Mouse (Mus musculus) left cerebral cortex, postnatal 10 days (tissue): ENCODE measurements around the gene Fry. TPM values are rescaled to one million over a fixed set of nuclear protein-coding genes. Genes with fewer than 3 reads are reported as not detected.

Source experiments
- DNase-seq, 2 experiments: peaks; one replicate each; pipeline ENCODE4 v3.0.0; 2021 to 2022; ENCODE audit warnings: low spot score in 2 of 2, mixed read lengths in 1 of 2; ENCODE audit errors: extremely low spot score in 1 of 2
- intact Hi-C: fragments of 180-260 bp; cut with DNase I; formaldehyde crosslinking; loops from one replicate; pipeline ENCODE4 v1.15.1; 2025
- total RNA-seq, 2 experiments: library from RNA; stranded (reverse); gene quantifications; 2 replicates each; pipeline ENCODE4 v1.2.3; 2021

Gene Fry
- total RNA-seq, 2 experiments from 2014 or later, result 201 to 205 TPM

DNA sequence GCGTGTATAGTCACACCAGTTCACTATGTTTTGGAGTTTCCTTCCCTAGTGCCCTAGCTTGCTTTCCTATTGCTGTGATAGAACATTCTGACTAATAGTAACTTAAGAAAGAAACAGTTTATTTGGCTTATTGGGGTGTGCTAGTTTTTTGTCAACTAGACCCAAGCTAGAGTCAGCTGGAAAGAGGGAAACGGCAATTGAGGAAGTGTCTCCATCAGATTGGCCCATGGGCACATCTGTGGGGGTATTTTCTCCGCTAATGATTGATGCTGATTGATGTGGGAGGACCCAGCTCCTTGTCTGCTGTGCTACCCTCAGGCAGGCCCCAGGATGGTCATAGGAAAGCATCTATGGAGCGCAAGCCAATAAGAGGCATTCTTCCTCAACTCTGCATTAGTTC, 3.6 kb downstream of the Fry start:
- DNase-seq, result no peak
- intact Hi-C loops, result no loop called here

DNA sequence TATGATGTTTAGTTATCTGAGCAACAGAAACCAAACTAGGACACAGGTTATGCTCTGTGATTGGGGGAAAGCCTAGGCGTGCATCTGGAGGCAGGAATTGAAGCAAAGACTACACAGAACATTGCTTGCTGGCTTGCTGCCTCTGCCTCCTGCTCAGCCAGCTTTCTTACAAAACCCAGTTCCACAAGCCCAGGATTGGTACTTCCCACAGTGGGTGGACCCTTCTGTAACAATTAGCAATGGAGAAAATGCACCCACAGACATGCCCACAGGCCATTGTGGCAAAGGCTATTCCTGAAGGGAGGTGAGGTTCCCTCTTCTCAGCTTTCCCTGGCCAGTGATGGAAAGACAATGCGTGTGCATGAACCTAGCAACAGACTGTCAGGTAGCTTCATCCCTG, 4.1 kb downstream of the Fry start:
- peak; percentile 44 to 55 for DNase-seq
- intact Hi-C loops, result no loop called here

DNA sequence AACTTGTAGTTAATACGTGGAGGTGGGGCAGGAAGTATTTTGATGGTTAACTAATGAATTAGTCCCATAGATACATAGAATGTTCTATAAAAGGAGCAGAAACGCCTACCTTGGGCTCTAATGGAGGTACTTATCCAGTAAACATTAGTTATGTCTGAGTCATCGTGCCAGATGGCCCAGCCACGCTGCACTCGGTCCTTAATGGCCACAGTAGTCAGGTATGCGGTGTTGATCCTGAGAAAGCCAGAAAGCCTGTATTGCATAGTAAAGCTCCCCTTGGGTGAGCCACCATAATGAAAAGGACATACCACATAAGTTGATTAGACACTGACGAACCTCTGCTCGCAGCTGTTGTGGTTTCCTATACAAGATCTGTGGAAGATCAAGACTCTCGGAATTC, 7.5 kb downstream of the Fry start:
- no peak for DNase-seq
- intact Hi-C loops, result no loop called here

DNA sequence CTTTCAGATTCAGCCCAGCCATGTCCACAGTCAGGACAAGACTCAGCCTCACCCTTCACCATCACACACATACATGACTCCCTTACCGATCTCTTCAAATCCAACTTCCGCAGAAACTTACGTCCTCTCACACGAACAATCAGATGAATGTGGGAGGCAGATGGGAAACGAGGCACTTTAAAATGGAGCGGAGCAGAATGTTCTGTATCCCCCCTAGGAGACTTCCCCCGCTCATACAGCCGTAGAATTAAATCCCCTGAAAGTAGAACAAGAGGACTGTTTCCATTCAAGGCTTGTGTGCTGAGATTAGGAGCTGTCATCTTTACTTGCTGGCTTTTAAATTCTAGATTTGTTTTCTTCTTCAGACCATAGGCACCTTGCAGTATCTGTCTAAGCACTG, 10.0 kb downstream of the Fry start:
- intact Hi-C loops, result no loop called here
- no peak for DNase-seq

DNA sequence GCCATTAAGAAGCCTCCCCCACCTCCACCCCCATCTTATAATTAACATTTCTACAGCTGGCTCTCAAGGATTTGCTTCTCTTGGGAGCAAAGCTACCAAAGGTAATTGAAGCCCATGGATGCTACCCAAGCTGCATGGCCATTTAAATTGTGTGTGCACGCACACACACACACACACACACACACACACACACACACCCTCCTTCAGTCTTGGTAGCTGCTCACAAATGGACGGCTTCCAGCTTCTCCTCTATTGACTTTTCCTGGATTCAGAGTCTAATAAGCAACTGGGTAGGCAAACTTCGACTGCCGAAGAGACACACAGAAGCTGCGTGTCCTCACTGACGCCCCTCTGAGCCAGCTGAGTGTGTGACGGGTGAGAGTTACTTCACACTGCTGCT, 11.7 kb downstream of the Fry start:
- intact Hi-C loops, result no loop called here

DNA sequence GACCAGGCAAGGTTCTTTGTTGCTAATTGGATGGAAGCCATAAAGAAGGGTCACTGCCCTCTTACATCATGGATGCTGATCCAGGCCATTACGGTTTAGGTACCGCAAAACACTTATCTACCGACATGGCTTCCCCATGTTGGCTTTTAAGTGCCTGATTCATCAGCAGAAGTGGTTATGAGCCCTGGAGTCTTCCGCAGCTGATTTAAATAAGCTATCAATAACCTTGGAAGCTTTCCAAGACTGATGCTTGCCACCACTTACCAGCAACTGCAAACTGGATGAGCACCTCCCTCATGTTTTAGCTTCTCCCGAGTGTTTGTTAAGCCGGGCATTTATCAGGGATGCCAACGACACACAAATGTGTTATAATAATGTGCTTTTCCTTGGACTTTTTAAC, 12.7 kb downstream of the Fry start:
- intact Hi-C loops, result no loop called here
- no peak for DNase-seq

More for the DNA sequence above, 11.7 kb downstream of the Fry start:
- no peak for DNase-seq

DNA sequence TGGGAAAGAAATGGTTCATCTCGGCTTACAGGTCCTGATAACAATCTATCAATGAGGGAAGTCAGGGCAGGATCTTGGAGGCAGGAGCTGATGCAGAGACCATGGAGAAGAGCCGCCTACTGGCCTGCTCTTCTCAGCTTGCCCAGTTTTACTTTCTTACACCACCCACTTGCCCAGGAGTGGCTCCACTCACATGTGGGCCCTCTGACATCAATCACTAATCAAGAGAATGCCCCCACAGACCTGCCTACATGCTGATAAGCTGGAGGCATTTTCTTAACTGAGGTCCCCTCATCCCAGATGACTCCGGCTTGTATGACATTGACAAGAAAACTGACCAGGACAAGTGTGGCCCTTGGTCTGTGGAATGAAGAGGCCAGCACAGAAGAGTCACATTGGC, 16.2 kb downstream of the Fry start:
- intact Hi-C loops, result no loop called here
- DNase-seq, result no peak

DNA sequence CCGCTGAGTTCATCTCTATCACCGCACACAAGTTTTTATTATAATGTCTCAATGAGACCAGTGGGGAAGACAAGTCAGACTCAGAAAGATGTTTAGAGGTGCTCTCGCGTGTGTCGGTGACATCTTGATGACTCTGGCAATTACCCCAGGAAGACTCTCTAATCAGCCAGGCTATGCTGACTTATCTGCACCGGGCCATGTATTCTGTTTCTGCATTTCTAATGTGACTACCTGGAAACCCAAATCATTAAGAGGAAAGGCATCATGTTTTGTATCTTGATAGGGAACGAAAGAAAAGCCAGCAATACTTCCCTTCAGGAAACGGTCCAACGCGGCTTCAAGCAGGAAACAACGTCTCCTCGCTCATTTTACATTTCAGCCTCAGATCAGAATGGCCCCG, 17.1 kb downstream of the Fry start:
- no peak for DNase-seq
- intact Hi-C loops, result no loop called here

DNA sequence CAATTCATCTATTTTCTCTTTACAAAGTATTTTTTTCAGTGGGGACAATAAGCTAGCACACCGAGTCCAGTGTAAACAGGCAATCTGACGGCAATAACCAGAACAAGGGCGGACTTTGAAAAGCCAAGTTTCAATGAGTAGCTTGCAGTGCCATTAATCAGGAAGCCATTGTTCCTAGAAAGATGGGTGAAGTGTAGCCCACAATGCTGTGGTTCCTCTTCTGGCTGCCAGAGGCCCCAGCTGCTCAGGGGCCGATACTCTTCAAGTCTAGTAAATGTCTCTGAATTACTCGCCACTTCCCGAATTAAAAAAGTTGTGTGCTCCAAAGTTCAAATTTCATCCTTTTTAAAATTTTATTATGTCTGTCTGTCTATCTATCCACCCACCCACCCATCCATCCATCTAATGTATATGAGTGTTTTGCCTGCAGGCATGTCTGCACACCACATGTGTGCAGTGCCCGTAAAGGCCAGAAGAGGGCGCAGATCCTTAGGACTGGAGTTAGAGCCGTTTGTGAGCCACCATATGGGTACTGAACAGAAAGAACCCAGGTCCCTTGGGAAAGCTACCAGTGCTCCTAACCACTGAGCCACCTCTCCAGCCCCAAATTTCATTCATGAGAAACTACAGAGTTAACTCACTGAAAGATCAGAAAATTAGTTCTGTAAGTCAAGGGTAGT, 19.5 kb downstream of the Fry start:
- intact Hi-C loops, result no loop called here
- DNase-seq, result peak in 1 of 2 experiments; percentile 47

DNA sequence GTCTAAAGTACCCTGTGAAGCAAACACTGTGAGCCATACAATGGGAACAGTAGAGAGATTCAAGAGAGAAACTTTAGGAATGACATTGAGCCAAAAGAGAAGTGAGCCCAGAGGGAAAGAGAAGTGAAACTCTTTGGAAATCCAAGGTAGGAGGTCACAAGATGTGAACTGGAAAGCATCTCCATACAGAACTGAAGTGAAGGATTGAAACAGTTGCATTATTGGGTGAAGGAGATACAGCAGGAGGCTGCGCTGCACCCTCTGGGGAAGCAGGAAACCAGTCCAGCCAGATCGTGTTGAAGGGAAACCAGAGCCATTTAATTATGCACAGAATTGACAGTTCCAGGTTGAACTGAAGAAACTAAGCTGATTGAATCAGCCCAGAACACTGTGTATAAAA, 22.1 kb downstream of the Fry start:
- intact Hi-C loops, result no loop called here
- DNase-seq, result no peak

DNA sequence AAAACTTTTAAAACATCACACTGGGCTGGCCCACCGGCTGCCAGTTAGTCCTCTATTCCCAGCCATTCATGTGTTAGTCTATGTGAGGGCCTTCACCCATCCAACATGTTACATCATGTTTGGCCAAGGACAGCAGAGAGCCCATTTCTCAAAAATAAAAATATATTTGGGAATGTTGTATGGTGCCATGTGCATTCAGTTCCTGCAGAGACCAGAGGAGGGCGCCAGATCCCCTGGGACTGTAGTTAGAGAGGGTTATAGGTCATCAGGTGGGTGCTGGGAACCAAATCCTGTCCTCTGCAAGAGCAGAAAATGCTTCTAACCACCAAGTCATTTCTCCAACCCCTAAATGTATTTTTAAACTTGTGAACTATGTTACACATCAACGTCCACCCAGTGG, 27.5 kb downstream of the Fry start:
- DNase-seq, result no peak
- intact Hi-C loops, result no loop called here

DNA sequence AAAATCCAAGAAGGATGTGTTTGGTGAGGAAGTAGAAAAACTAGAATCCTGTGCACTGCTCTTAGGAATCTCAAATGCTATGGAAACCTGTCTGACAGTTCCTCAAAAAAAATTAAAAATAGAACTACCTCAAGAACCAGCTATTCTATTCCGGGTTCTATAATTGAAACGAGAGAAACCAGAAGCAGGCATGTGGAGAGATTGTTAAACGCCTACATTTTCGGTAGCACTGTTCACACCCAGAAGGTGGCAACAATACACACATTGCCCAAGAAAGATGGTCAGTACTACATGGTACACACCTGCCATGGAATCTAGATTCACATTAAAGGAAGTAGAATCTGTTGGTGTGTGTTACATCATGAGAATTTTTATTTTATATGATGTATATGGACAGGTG, 28.2 kb downstream of the Fry start:
- intact Hi-C loops, result no loop called here
- no peak for DNase-seq

DNA sequence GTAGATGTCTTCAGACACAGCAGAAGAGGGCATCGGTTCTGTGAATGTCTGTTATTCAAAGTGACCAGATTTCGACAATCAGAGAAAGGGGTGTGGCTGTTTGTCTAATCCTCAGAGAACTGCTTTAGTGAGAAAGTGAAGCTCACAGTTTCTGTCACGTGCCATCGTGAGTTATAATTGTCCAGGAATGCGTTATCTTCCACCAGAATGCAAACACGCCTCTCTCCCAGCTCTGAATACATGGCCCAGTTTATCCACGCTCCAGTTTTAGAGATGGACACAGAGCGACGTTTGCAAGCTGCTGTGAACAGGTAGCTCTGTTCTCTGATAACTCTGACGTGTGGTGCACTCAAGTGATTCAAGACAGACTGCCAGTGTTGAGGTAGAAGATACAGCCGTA, 31.3 kb downstream of the Fry start:
- DNase-seq, result peak in 1 of 2 experiments; percentile 29
- intact Hi-C loops, result loop anchor here (5.0 kb wide), 1 partner anchor 32 kb away; the partner anchor contains the start of gene Fry

DNA sequence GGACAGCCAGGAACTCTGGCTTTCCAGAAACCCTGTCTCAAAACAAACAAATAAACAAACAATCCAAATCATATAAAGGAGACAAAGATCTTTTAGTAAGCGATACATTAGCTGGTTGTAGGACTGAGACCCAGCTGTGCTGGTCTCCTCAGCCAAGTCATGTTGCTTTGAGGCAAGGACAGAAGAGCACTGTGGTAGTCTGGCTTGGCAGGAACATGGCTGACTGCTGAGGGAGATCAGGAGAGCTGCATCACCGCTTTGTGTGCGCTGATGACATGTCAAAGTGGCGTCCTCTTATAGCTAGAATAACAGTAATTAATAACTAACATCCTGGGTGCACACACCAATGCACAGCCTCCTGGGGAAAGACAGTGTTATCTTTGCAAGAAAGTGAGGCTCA, 32.5 kb downstream of the Fry start:
- no peak for DNase-seq
- intact Hi-C loops, result loop anchor here (5.0 kb wide), 1 partner anchor 34 kb away; the partner anchor contains the start of gene Fry

DNA sequence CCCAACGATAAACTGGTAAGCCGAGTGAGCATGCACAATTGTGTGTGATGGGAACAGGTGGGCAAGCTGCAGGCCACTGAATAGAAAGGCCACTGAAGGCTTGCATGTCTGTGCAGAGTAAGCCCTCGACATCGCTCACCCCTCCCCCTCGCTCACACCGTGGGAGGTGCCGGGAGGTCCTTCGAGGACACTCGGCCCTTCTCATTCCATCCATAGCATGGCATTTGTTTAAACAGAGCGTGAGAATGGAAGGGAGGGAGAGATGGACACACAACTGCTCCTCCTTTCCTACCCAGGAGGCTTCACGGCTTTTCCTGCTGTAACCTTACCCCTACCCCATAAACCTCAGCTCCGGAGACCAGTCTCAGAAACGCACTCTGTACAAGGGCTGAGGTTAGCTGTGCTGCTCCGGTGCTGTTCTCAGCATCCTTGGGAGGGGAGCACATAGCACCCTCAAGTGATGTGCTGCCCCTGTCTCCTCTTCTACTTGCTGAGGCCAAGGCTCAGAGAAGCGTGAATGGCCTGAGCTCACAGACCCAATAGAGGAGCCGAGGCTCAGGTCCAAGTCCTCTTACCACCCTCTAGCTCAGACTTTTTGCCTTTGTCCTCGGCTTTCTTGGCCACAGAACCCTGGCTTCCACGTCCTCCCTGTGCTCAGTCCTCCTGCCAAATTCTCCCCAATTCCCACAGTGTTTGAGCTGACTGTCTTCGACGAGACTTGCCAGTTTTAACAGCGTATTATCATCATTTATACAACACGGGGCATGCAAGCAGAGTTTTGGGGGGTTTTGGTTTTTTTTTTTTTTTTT, 33.8 kb downstream of the Fry start:
- intact Hi-C loops, result loop anchor here (5.0 kb wide), 1 partner anchor 35 kb away; the partner anchor contains the start of gene Fry
- peak; percentile 53 to 67 for DNase-seq

DNA sequence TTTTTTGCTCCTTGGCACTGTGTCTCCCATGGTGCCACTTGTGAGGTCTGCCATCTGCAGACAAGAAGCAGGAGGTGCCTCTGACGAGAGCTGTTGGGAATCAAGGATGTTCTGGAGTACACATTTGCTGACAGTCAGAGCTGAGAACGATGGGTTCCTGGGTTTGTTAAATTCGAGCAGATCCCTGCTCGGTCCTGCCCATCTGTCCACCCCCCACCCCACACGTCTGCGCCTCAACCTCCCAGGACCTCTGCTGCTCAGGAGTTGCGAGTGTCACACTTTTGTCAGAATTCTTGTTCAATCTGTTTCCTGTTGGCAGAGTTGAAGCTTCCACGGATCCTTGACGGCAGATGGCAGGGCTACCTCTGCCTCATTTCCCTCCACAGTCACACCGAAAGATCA, 34.4 kb downstream of the Fry start:
- DNase-seq, result no peak
- intact Hi-C loops, result loop anchor here (5.0 kb wide), 1 partner anchor 36 kb away; the partner anchor contains the start of gene Fry

DNA sequence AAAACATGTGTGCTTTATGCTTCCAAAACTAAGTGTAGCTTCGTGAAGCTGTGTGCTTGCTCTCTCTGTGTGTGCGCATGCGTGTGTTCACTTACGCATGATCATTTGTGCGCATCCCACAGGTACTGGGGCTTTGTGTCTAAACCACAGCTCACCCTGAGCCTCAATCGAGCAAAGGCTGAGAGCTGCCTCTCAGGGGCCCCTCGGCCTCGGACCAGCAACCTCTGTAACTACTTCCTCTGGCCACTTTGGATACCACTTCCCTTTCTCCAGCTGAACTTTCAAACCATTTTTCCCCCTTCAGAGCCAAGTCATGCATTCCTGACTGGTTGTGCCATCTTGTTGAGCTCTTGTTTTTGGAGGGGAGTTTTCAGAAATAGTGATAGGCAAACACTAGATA, 36.9 kb downstream of the Fry start:
- no peak for DNase-seq
- intact Hi-C loops, result loop anchor here (5.0 kb wide), 1 partner anchor 58 kb away; no protein-coding TSS in a partner anchor

DNA sequence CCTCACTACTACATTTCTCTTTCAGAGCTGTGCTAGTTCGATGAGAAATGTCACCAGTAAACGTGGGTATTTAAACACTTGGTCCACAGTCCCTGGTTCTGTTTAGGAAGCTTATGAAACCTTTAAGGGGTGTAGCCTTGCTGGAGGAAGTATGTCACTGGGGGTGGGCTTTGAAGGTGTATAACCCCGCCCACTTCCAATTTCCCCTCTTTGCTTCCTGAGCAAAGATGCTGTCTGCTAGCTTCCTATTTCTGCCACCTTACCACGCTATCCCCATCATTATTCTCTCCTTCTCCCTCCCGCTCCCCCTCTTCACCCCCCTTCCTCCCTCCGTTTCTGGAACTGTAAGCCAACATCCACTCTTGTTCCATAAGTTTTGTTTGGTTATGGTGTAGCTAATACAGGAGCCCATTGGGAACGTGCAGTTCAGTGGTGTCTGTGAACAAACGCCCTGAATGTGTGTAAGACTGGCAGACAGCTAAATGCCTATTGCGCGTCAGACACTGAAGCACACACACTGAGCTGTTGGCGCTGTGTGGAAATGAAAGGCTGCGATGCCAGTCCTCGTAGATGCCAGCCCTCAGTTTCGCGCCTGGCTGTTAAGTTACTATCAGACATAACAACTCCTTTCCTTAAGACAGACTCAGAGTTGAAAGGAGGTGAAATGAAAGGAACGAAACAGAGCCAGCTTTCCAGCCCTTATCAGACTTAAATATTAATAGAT, 37.8 kb downstream of the Fry start:
- DNase-seq, result no peak
- intact Hi-C loops, result loop anchor here (5.0 kb wide), 1 partner anchor 59 kb away; no protein-coding TSS in a partner anchor

DNA sequence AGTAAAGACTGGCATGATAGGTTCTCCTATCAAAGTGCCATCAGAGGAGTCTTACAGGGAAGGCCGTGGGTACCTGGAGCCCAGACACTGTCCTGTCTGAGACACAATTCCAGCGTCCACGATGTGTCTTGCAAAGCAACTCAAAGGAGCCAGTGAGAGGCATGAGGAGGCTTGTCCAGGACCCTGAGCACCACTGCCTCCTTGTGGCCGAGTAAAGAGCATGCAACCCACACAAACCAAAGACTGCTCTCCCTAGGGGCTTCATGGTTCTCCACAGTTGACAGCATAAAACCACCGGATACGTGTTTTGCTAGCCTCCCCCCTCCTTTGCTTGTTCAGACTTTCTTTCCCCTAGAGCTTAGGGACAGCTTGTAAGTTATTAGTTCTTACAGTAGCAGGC, 39.2 kb downstream of the Fry start:
- intact Hi-C loops, result loop anchor here (5.0 kb wide), 1 partner anchor 60 kb away; no protein-coding TSS in a partner anchor
- DNase-seq, result peak in 1 of 2 experiments; percentile 71
